Mouse (Mus musculus) spleen, adult 10 weeks (tissue): ENCODE data around the gene Zcchc9. TPM values are rescaled to one million over a fixed set of nuclear protein-coding genes. Genes with fewer than 3 reads are reported as not detected.

Experiments
- polyA plus RNA-seq: library from polyadenylated mRNA; stranded (reverse); fragments of 350-450 nt; fragmentation: Illumina TruSeq; extraction: RNeasy Lipid Tissue Mini Kit (QIAGEN cat#74804); gene quantifications from one replicate; pipeline ENCODE4 v1.2.3, GENCODE M21; 2015; ENCODE audit warnings: low replicate concordance; ENCODE audit not compliant: insufficient read depth

Zcchc9 gene
- 42.3 TPM for polyA plus RNA-seq

GRCm38 (mm10) chr13:91807155-91807839, at the start of gene Zcchc9:
Zcchc9 (minus strand) TSS chr13:91807705.

Other genes with a start within 250 kb of the Zcchc9 start
- gene Acot12, start 66.2 kb downstream of the Zcchc9 start, polyA plus RNA-seq, result not detected
- not detected for gene Ckmt2, start 69.2 kb upstream of the Zcchc9 start, polyA plus RNA-seq